Mouse (Mus musculus): ENCODE measurements around the gene Tmem94. TPM values are rescaled to one million over a fixed set of nuclear protein-coding genes. Genes with fewer than 3 reads are reported as not detected.

The Tmem94 gene
- polyA plus RNA-seq, 1 experiment from 2014 or later = 31.0 TPM

GRCm38 (mm10) chr11:115827624-115828023, 62.4 kb downstream of the Tmem94 start:
- no peak for ATAC-seq
- peaks cover 91% of the 10 kb centered on the region for H3K27me3 ChIP-seq
- WGBS = 80% methylated on average over 6 of the region's 6 CpGs
- no peak overlapping the region for H3K9ac ChIP-seq (replicated peaks)
- H3K4me1 ChIP-seq (replicated peaks) = peaks cover 13% of the 10 kb centered on the region
- no peak overlapping the region for H3K4me3 ChIP-seq (replicated peaks)
- peaks cover 2% of the 10 kb centered on the region for H3K36me3 ChIP-seq
- no peak overlapping the region for H3K4me2 ChIP-seq (replicated peaks)
- no peak overlapping the region for H3K27ac ChIP-seq
- H3K9me3 ChIP-seq = no peaks in the 10 kb centered on the region

GRCm38 (mm10) chr11:115829036-115829435, 63.8 kb downstream of the Tmem94 start:
- Histone ChIP-seq H3K4me2 (replicated peaks) (no peak overlapping the region), H3K4me3 (replicated peaks) (no peak overlapping the region), H3K9ac (replicated peaks) (no peak overlapping the region), H3K27me3 (peaks cover 89% of the 10 kb centered on the region), H3K27ac (no peak overlapping the region), H3K4me1 (replicated peaks) (peaks cover 10% of the 10 kb centered on the region), H3K9me3 (no peaks in the 10 kb centered on the region), H3K36me3 (no peaks in the 10 kb centered on the region)
- ATAC-seq = no peak
- WGBS = 74% methylated on average over 4 of the region's 4 CpGs

- WGBS = 21% methylated on average over 25 of the region's 25 CpGs
- Histone ChIP-seq H3K4me3 (replicated peaks) (no peak overlapping the region), H3K27ac (no peak overlapping the region), H3K27me3 (peaks cover 72% of the 10 kb centered on the region), H3K9me3 (no peaks in the 10 kb centered on the region), H3K4me2 (replicated peaks) (no peak overlapping the region), H3K36me3 (no peaks in the 10 kb centered on the region), H3K9ac (replicated peaks) (no peak overlapping the region), H3K4me1 (replicated peaks) (peaks cover 9% of the 10 kb centered on the region)
- no peak for ATAC-seq
Observed at GRCm38 (mm10) chr11:115830550-115831325, 65.5 kb downstream of the Tmem94 start.

- H3K4me1 ChIP-seq (replicated peaks) = peaks cover 9% of the 10 kb centered on the region
- no peak overlapping the region for H3K4me3 ChIP-seq (replicated peaks)
- WGBS = 55% methylated on average over 3 of the region's 3 CpGs
- H3K27me3 ChIP-seq = peaks cover 69% of the 10 kb centered on the region
- H3K36me3 ChIP-seq = no peaks in the 10 kb centered on the region
- no peak overlapping the region for H3K4me2 ChIP-seq (replicated peaks)
- ATAC-seq = no peak
- no peaks in the 10 kb centered on the region for H3K9me3 ChIP-seq
- no peak overlapping the region for H3K27ac ChIP-seq
- H3K9ac ChIP-seq (replicated peaks) = no peak overlapping the region
Observed at GRCm38 (mm10) chr11:115831518-115831917, 66.3 kb downstream of the Tmem94 start.

GRCm38 (mm10) chr11:115832064-115832463, 66.8 kb downstream of the Tmem94 start:
- ATAC-seq = no peak
- no peak overlapping the region for H3K4me3 ChIP-seq (replicated peaks)
- WGBS = 72% methylated on average over 6 of the region's 6 CpGs
- H3K27ac ChIP-seq = no peak overlapping the region
- H3K4me1 ChIP-seq (replicated peaks) = peaks cover 9% of the 10 kb centered on the region
- H3K36me3 ChIP-seq = no peaks in the 10 kb centered on the region
- no peak overlapping the region for H3K9ac ChIP-seq (replicated peaks)
- peaks cover 64% of the 10 kb centered on the region for H3K27me3 ChIP-seq
- no peak overlapping the region for H3K4me2 ChIP-seq (replicated peaks)
- no peaks in the 10 kb centered on the region for H3K9me3 ChIP-seq

- WGBS = 20% methylated on average over 8 of the region's 8 CpGs
Observed at GRCm38 (mm10) chr11:115832523-115832922, 67.3 kb downstream of the Tmem94 start.

GRCm38 (mm10) chr11:115833021-115833513, 67.8 kb downstream of the Tmem94 start:
- WGBS = 25% methylated on average over 8 of the region's 8 CpGs
- ATAC-seq = no peak
- Histone ChIP-seq H3K4me1 (replicated peaks) (peaks cover 9% of the 10 kb centered on the region), H3K27me3 (peaks cover 62% of the 10 kb centered on the region), H3K9ac (replicated peaks) (no peak overlapping the region), H3K4me2 (replicated peaks) (no peak overlapping the region), H3K4me3 (replicated peaks) (no peak overlapping the region), H3K27ac (no peak overlapping the region), H3K36me3 (no peaks in the 10 kb centered on the region), H3K9me3 (no peaks in the 10 kb centered on the region)

More at GRCm38 (mm10) chr11:115832523-115832922, 67.3 kb downstream of the Tmem94 start:
- no peak for ATAC-seq
- Histone ChIP-seq H3K27me3 (peaks cover 62% of the 10 kb centered on the region), H3K4me3 (replicated peaks) (no peak overlapping the region), H3K4me2 (replicated peaks) (no peak overlapping the region), H3K36me3 (no peaks in the 10 kb centered on the region), H3K4me1 (replicated peaks) (peaks cover 9% of the 10 kb centered on the region), H3K9ac (replicated peaks) (no peak overlapping the region), H3K27ac (no peak overlapping the region), H3K9me3 (no peaks in the 10 kb centered on the region)

- Histone ChIP-seq H3K4me1 (replicated peaks) (peaks cover 9% of the 10 kb centered on the region), H3K27me3 (peaks cover 54% of the 10 kb centered on the region), H3K36me3 (no peaks in the 10 kb centered on the region), H3K9ac (replicated peaks) (no peak overlapping the region), H3K4me2 (replicated peaks) (no peak overlapping the region), H3K9me3 (no peaks in the 10 kb centered on the region), H3K27ac (no peak overlapping the region), H3K4me3 (replicated peaks) (no peak overlapping the region)
- no peak for ATAC-seq
- 69% methylated on average over 6 of the region's 6 CpGs for WGBS
Observed at GRCm38 (mm10) chr11:115834033-115834432, 68.8 kb downstream of the Tmem94 start.

GRCm38 (mm10) chr11:115836656-115837395, 71.6 kb downstream of the Tmem94 start:
- no peak for ATAC-seq
- no peaks in the 10 kb centered on the region for H3K9me3 ChIP-seq
- H3K27me3 ChIP-seq = peaks cover 26% of the 10 kb centered on the region
- H3K4me3 ChIP-seq (replicated peaks) = no peak overlapping the region
- no peak overlapping the region for H3K27ac ChIP-seq
- no peak overlapping the region for H3K4me2 ChIP-seq (replicated peaks)
- no peak overlapping the region for H3K9ac ChIP-seq (replicated peaks)
- H3K36me3 ChIP-seq = no peaks in the 10 kb centered on the region
- H3K4me1 ChIP-seq (replicated peaks) = peaks cover 9% of the 10 kb centered on the region
- WGBS = 27% methylated on average over 11 of the region's 11 CpGs

- Histone ChIP-seq H3K4me3 (replicated peaks) (no peak overlapping the region), H3K9ac (replicated peaks) (no peak overlapping the region), H3K27ac (no peak overlapping the region), H3K4me2 (replicated peaks) (no peak overlapping the region), H3K36me3 (no peaks in the 10 kb centered on the region), H3K27me3 (peaks cover 21% of the 10 kb centered on the region), H3K4me1 (replicated peaks) (peaks cover 15% of the 10 kb centered on the region), H3K9me3 (no peaks in the 10 kb centered on the region)
- no peak for ATAC-seq
- 94% methylated on average over 22 of the region's 22 CpGs for WGBS
Observed at GRCm38 (mm10) chr11:115837606-115838345, 72.5 kb downstream of the Tmem94 start.

- H3K9ac ChIP-seq (replicated peaks) = no peak overlapping the region
- peaks cover 10% of the 10 kb centered on the region for H3K27me3 ChIP-seq
- no peak overlapping the region for H3K4me2 ChIP-seq (replicated peaks)
- ATAC-seq = no peak
- no peak overlapping the region for H3K4me3 ChIP-seq (replicated peaks)
- 59% methylated on average over 4 of the region's 4 CpGs for WGBS
- H3K4me1 ChIP-seq (replicated peaks) = peaks cover 10% of the 10 kb centered on the region
- H3K36me3 ChIP-seq = no peaks in the 10 kb centered on the region
- H3K9me3 ChIP-seq = no peaks in the 10 kb centered on the region
- no peak overlapping the region for H3K27ac ChIP-seq
Observed at GRCm38 (mm10) chr11:115838895-115839311, 73.7 kb downstream of the Tmem94 start.

- 55% methylated on average over 3 of the region's 3 CpGs for WGBS
- H3K4me1 ChIP-seq (replicated peaks) = peaks cover 12% of the 10 kb centered on the region
- no peaks in the 10 kb centered on the region for H3K36me3 ChIP-seq
- no peak overlapping the region for H3K4me3 ChIP-seq (replicated peaks)
- no peak overlapping the region for H3K9ac ChIP-seq (replicated peaks)
- ATAC-seq = no peak
- no peak overlapping the region for H3K27ac ChIP-seq
- H3K9me3 ChIP-seq = no peaks in the 10 kb centered on the region
- H3K4me2 ChIP-seq (replicated peaks) = no peak overlapping the region
- peaks cover 9% of the 10 kb centered on the region for H3K27me3 ChIP-seq
Observed at GRCm38 (mm10) chr11:115839732-115840131, 74.5 kb downstream of the Tmem94 start.
